Mouse (Mus musculus) layer of hippocampus, postnatal 25 days (tissue): Measurements from ENCODE around the gene Zbtb34. TPM values are rescaled to one million over a fixed set of nuclear protein-coding genes. Genes with fewer than 3 reads are reported as not detected.

Source experiments
- DNase-seq, 2 experiments: peaks; one replicate each; pipeline ENCODE4 v3.0.0; 2022; ENCODE audit warnings: mixed read lengths in 2 of 2, low spot score in 1 of 2; ENCODE audit errors: extremely low spot score in 1 of 2
- total RNA-seq, 2 experiments: library from RNA; stranded (reverse); gene quantifications; 2 replicates each; pipeline ENCODE4 v1.2.3; 2021

The Zbtb34 gene
- 10 to 100 TPM; 11.7 to 13.3 TPM for total RNA-seq

DNA sequence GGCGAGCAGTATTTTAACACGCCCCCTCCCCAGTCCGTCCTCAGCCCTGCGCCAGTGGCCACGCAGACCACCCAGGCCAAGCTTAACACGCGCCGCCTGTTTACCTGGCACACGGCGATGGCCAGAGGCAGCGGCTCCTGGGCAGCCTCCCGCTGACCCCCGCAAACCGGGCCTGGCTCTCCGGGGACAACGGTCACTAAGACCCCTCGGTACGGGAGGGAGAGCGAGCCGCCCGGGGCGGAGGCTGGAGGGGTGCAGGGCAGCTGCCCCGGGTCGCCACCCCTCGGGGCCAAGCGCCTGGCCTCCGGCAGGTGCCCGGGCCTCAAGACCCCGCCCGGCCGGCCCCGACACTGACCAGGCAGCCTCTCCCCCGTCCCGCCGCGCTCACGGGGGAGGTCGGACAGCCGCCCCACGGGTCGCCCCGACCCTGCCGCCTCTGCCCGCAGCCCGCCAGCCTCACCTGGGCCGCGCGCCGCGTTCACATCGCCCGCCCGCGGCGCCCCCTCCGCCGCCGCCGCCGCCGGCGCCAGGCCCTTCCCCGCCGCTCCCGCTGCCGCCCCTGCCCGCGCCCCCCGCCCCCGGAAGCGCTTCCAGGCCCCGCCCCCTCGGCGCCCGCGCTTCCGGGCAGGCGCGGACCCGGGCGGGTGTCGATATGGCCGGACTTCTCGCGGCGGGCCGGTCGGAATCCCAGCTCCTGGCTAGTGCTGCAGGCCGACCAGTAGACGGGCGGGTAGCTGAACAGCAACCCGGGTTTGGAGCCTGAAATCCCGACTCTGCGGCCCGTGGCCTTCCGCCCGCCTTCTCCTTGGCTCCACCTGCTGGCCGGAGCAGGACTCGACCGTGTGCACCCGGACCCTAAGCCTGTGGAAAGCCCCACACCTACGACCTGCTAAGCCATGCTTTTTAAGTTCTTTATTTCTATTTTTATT is at the start of gene Zbtb34:
Gene Zbtb34, minus strand, starts transcription at position 554 of the 929 bp plus-strand sequence.
- peak; percentile 57 to 58 for DNase-seq

DNA sequence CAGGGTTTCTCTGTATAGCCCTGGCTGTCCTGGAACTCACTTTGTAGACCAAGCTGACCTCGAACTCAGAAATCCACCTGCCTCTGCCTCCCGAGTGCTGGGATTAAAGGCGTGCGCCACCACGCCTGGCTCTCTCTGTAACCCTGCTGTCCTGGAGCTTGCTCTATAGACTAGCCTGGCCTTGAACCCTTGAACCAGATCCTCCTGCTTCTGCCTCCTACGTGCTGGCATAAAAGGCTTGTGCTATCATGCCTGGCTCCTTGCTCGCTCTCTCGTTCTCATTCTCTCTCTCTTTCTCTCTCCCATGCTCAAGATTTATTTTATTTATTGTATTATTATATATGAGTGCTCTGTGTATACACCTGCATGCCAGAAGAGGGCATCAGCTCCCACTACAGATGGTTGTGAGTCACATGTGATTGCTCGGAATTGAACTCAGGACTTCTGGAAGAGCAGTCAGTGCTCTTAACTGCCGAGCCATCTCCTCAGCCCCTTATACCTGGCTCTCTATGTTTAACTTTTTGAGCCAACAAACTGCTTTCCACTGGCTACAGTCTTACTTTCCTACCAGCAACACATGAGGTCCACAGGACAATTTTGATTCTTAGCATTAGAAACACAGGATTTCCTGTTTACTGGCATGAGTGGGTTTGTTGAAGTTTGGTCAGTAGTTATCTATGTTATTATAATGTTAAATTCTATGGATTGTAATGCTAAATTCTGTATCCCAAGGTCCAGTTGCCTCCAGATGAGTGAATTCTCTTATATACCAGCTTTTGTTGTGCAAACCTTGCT is 47.0 kb upstream of the Zbtb34 start:
- no peak for DNase-seq

- DNase-seq, result peak in 1 of 2 experiments; percentile 62
Observed at GRCm38 (mm10) chr2:33475961-33476360, 44.8 kb upstream of the Zbtb34 start.

GRCm38 (mm10) chr2:33468466-33469097 is 37.5 kb upstream of the Zbtb34 start, which contains the start of gene Zbtb43:
Zbtb43 (minus strand) TSS chr2:33468559.
- peak; percentile 89 to 92 for DNase-seq

DNA sequence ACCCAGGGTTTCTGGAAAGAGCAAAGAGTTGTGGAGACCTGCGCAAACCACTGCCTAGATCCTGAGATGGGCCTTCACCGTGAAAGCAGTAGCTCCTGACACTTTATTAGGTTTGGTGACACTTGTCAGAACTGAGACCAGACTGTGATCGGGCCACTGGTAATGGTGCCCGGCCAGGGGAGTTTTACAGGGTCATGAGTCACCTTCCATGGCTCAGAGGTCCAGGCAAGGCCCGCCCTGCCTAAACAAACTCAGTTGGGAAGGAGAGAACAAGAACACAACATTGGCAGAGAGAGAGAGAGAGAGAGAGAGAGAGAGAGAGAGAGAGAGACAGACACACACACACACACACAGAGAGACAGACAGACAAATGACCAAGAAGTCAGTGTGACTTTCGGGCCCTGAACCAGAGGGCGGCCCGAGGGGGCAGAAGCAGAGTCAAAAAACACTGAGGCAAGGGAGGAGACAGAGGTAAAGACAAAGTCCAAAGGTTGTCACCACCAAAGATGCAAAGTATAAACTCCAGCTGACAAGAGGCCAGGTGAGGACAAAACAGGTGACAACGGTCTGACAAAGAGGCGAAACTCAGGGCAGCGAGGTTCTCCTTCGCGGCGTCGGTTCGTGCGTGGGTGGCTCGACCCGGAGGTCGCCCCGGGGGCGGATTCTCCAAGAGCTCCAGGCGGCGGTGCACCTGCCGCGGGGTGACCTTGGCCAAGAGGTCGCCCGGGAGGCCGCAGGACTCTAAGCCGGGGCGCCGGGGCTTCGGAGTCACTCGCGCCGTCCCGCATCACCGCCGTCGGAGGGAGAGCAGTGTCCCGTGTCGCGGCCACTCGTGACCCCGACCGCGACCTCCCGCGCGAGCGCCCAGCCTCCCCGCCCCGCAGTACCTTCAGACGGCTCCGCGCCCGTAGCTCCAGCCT is 36.7 kb upstream of the Zbtb34 start:
- DNase-seq, result no peak

GRCm38 (mm10) chr2:33465966-33466365 is 34.8 kb upstream of the Zbtb34 start:
- no peak for DNase-seq

GRCm38 (mm10) chr2:33465215-33465614 is 34.1 kb upstream of the Zbtb34 start:
- no peak for DNase-seq

GRCm38 (mm10) chr2:33462066-33462465 is 30.9 kb upstream of the Zbtb34 start:
- no peak for DNase-seq

- no peak for DNase-seq
Observed at GRCm38 (mm10) chr2:33461066-33461465, 29.9 kb upstream of the Zbtb34 start.

GRCm38 (mm10) chr2:33459660-33460059 is 28.5 kb upstream of the Zbtb34 start:
- no peak for DNase-seq

DNA sequence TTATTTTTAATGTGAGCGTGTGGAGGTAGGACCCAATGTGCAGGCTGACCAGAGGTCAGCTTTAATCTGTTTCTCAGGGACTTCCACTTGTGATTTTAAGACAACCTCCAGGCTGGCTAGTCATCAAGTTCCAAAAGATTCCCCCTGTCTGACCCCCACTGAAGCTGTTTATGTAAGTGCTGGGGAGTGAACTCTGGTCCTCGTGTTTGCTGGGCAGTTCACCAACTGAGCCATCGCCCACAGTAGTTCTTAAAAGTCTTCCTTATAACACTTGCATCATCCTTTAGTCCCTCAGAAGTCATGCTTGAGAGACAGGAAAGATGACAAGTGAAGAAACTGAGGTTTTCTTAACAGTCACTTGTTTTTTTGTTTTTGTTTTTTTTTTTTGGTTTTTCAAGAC is 25.6 kb upstream of the Zbtb34 start:
- no peak for DNase-seq

GRCm38 (mm10) chr2:33456242-33456641 is 25.1 kb upstream of the Zbtb34 start:
- no peak for DNase-seq

- no peak for DNase-seq
Observed at GRCm38 (mm10) chr2:33455350-33455749, 24.2 kb upstream of the Zbtb34 start.

DNA sequence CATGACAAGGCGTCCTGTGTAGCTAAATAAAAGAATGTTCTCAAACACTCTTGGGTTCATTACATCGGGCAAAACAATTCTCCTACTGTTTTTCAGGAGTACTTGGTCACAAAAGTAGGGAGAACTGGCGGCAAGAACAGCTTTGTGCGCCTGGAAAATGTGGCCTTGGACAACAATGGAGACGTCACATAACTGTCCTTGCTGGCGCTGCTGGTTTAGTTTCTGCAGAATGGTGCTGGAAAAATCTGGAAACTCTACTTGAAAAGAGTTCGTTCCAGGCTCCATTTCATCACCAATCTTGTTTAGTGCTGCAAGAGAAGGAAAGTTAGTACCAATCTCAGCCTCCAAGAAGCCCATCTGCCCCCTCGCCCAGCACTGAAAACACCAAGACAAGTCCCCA is 23.7 kb upstream of the Zbtb34 start:
- DNase-seq, result no peak

DNA sequence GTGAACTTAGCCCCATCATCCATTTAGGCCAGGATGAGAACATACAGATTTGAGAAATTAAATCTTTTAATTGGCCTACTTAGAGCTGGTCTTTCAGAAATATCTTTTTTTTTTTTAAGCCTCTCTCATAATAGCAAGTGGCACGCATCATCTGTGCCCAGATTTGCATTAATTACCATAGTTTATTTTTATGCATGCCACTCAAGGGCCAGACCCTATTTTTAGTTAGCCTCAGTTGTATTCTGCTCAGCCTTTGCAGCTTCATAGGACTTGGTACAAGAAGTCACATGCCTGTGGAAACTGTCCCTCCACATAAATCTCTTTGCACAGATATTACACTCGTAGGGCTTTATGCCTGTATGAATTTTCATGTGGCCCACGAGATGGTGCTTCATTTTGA is 22.4 kb upstream of the Zbtb34 start:
- no peak for DNase-seq

GRCm38 (mm10) chr2:33452721-33453120 is 21.6 kb upstream of the Zbtb34 start:
- DNase-seq, result no peak

- no peak for DNase-seq
Observed at GRCm38 (mm10) chr2:33452140-33452539, 21.0 kb upstream of the Zbtb34 start.

DNA sequence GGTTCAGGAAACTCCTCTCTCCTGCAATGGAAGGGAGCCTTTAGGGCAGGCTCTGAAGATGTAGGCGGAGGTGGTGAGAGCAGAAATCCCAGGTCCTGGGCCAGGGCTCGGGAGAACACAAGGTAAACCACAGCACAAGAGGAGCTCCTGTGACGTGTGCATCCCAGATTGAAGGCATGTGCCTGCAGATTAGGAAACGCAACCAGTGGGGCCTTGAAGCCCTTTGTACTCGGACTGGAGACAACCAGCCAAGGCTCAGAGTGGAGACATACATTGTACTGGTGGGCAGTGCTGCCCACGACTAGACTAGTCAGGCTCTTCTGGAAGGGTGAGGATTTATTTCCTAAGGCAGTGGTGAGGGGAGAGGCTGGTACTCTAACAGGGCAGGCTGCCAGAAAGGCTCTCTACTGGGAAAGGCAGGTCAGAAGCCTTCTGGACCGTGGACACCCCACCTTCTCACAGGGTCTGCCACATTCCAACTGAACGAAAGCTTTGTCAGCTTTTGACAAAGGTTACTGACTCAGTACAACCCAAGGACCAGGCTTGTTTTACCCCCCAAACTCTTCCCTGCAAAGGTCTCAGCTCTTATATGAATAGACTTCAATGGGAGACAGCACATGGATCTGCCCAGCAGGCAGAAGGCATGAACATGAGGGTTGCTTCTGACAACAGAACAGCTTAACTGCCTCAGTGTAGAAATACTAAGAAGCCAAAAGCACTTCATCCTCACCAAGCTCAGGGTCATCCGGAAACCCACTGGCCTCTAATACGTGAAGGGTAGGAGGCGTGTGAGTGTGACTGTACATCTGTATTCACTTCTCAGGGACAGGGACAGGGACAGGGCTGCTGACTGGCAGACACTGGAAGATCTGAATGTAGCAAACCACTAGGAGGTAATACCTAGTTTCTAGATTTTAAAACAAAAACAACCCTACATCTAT is 20.2 kb upstream of the Zbtb34 start:
- no peak for DNase-seq
